Mouse (Mus musculus) embryonic fibroblast, embryonic 13.5 days (primary cell): ENCODE measurements at regions not wholly inside any gene's neighbourhood (a gene's known extent, or its start where the extent isn't known, plus 50 kb on each side); places are given as distances from the start of the nearest gene placed in this dataset.

Source experiments
- H3K27ac ChIP-seq: 2 replicates; pipeline ENCODE4 v1.5.1; 2012; ENCODE audit warnings: low read length, control low read depth, inconsistent platforms; ENCODE audit not compliant: insufficient read depth
- H3K4me1 ChIP-seq: 2 replicates; pipeline ENCODE4 v1.6.1; 2011; ENCODE audit warnings: low read length; ENCODE audit not compliant: control insufficient read depth, insufficient read depth
- H3K4me3 ChIP-seq: 2 replicates; pipeline ENCODE4 v1.5.1; 2011; ENCODE audit warnings: mild to moderate bottlenecking, control low read depth, low read length; ENCODE audit not compliant: insufficient read depth
- CTCF ChIP-seq: IDR thresholded peaks from 2 replicates; pipeline ENCODE4 v1.5.1; 2011; ENCODE audit warnings: mild to moderate bottlenecking, control low read depth, low read length, moderate library complexity, borderline replicate concordance; ENCODE audit not compliant: insufficient read depth
- POLR2A ChIP-seq: IDR thresholded peaks from 2 replicates; pipeline ENCODE4 v1.6.1; 2011; ENCODE audit warnings: low read depth, mild to moderate bottlenecking, control low read depth, low read length, moderate library complexity

DNA sequence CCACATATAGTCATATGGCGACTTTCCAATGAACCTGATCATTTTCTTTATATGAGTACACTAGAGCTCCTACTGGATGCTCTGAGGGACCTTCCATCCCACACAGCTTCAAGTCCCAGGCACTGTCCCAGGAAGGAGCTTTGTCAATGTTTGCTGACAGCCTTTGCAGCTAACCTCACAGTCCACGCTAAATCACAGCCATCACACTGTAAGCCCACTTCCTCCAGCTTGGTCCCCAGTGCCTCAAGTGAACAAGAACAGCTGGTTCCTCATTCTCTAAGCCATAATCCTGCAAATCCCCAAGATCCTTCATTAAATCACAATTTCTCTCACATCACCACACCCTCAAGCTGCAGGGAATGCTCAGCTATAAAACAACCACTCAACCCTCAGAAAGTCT lies 222.6 kb downstream of the Clic5 start:
- H3K4me1 ChIP-seq, result no peaks in the 10 kb centered on the region
- TF ChIP-seq POLR2A, result no peak
- TF ChIP-seq CTCF, result no peak
- no peak overlapping the region for H3K4me3 ChIP-seq
- H3K27ac ChIP-seq, result no peak overlapping the region

DNA sequence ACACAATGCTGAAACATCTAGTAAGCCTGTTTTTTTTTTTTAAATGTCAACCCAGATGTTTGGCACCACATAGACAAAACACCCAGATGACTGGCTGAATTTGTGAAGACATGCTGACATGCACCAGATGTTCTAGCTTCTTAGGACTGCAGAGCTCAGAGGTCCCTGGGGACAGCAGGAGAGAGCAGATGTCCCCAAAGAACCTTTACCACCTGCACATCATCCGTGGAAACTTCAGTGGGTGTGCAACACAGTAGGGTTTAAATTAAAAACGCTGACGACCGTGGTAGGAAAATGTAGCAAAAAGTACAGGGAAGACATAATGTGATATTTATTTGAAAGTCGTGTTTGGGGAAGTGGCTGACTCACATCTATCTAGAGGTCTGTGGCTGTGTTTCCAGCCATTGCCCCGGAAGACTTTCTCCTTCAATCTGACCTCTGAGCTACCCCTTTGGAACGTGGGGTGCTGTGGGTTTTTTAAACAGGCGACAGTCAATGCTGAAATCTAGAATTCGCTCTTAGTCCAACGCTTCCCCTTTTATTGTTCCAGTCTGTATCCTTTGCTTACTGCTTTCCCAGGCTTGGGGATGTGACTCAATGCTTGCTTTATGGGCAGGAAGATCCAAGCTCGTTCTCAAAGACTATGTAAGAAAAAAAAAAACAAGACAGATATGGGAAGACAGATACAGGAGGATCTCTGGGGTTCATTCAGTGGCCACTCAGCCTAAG lies 230.5 kb downstream of the Clic5 start:
- TF ChIP-seq CTCF, result no peak
- Histone ChIP-seq H3K27ac (0 out of 2 replicates have a peak overlapping the region, but pooled peaks have one; percentile 16), H3K4me1 (0 out of 2 replicates have a peak, but pooled peaks cover 2% of the 10 kb centered on the region), H3K4me3 (no peak overlapping the region)

DNA sequence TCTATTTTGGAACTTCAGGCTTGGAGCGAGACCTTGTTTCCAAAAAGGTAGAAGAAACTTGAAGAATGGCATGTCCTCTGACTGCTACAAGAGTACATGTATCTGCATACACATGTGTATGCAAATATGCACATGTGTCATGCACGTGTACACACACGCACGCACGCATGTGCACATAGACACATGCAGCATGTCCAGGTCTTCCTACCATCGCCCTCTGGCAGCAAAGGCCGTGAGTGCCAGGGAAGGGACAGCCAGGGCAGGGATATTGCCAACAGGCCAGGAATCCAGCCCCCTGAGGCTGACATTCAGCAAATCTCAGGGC lies 231.0 kb downstream of the Clic5 start:
- TF ChIP-seq CTCF, result no peak
- no peak for TF ChIP-seq POLR2A
- Histone ChIP-seq H3K4me1 (0 out of 2 replicates have a peak, but pooled peaks cover 2% of the 10 kb centered on the region), H3K27ac (no peak overlapping the region), H3K4me3 (no peak overlapping the region)

DNA sequence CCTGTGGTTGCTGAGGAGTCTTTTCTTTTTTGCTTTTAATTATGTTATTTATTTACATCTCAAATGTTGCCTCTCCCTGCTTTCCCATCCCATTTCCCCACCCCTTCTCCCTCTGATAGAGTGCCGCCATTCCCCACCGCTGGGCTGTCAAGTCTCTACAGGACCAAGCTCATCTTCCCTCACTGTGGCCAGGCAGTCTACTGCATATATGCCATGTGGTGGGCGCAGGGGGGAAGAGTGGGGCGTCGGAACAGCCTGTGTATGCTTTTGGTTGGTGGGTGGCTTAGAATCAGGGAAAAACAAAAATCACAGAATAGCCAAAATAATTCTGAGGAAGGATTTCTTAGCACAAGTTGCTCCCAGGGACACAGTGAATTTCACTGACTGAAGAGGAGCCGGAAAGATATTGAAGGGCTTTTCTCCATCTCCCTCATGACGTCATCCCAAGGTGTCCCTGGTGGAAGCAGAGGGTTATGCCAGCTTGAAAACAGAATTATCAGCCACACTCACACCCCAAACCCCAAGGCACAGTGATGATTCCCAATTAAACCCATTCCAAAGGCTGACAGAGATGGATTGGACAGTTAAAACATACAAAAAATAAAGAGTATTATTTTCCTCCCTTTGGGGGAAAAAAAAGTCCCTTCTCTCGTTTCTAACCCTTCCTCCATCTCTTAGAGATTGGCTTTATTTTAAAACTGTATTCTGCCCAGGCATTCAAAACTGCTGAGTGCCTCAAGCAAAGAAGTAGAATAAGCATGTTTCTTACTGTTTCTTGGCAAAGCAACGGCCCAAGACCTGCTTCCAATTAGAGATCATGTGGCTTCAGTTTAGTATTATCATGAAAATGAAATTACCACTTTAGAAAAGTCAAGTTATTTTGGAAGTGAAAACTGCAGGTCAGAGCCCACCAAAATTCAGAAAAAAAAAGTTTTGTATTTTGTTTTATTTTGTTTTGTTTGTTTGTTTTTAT lies 232.0 kb downstream of the Clic5 start:
- peak overlapping the region; percentile 3; the same call in 1 of the 2 replicates for H3K27ac ChIP-seq
- H3K4me1 ChIP-seq, result 0 out of 2 replicates have a peak, but pooled peaks cover 2% of the 10 kb centered on the region
- H3K4me3 ChIP-seq, result no peak overlapping the region
- TF ChIP-seq CTCF, result no peak

DNA sequence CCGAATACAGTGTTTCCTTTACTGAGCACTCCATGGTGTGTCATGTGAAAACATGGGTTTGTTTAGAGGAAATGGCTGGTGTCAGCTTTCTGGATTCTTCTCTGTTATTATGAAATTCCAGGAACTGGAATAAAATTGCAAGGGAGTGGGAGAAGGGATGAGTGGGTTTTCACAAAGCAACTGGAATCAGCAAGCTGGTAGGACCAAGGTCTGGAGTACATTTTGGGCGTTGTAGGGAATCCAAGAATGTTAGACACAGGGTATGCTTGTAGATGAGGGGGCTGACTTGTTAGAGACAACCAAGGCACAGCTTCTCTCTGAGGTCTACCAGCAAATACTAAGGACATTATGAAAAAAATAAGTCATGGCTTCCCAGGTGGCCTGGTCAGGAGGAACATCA lies 233.8 kb downstream of the Clic5 start:
- H3K4me3 ChIP-seq, result no peak overlapping the region
- H3K4me1 ChIP-seq, result 0 out of 2 replicates have a peak, but pooled peaks cover 2% of the 10 kb centered on the region
- TF ChIP-seq POLR2A, result no peak
- no peak for TF ChIP-seq CTCF
- no peak overlapping the region for H3K27ac ChIP-seq

DNA sequence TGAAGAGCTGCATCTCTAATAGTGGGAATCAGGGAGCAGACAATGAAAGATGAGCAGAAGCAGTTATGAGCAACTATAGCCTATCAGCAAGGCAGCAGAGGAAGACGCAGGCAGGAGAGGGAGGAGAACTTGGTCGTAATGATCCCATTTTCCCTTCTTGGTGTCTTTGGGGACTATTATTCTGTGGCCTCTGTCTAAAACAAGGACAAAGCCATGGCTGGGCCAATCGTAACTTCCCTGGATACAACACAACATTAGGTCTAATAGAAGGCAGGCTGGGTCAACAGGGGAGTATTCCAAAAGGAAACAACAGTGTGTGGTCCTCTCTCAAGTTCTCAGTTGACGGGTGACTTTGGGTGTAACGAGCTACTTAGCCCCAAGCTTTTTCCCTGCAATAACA lies 234.5 kb downstream of the Clic5 start:
- TF ChIP-seq CTCF (no peak), POLR2A (no peak)
- no peak overlapping the region for H3K27ac ChIP-seq
- no peak overlapping the region for H3K4me3 ChIP-seq
- 0 out of 2 replicates have a peak, but pooled peaks cover 2% of the 10 kb centered on the region for H3K4me1 ChIP-seq

DNA sequence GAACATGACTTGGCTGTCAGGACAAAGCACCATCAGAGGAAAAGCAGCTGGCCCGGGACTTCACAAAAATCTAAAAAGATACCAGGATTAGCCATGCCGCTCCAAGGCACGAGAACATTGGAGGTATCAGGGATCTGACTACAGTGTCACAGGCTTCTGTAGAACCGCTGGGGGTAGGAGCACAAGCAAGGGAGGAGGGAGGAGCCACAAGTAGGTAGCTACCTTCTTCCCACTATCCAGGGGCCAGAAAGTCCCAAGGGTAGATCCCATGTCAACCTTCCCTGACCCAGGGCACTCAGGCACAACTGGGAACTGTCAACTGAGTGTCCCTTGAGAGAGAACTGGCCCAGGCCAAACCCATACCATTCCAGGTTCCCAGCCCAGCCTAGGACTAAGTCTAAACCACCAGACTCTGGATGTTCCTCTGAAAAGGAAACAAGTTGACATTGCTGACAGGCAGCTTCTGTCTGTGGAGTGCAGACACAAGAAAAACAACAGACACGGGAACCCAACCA lies 235.1 kb downstream of the Clic5 start:
- 0 out of 2 replicates have a peak, but pooled peaks cover 2% of the 10 kb centered on the region for H3K4me1 ChIP-seq
- no peak overlapping the region for H3K4me3 ChIP-seq
- no peak for TF ChIP-seq POLR2A
- TF ChIP-seq CTCF, result no peak
- no peak overlapping the region for H3K27ac ChIP-seq

DNA sequence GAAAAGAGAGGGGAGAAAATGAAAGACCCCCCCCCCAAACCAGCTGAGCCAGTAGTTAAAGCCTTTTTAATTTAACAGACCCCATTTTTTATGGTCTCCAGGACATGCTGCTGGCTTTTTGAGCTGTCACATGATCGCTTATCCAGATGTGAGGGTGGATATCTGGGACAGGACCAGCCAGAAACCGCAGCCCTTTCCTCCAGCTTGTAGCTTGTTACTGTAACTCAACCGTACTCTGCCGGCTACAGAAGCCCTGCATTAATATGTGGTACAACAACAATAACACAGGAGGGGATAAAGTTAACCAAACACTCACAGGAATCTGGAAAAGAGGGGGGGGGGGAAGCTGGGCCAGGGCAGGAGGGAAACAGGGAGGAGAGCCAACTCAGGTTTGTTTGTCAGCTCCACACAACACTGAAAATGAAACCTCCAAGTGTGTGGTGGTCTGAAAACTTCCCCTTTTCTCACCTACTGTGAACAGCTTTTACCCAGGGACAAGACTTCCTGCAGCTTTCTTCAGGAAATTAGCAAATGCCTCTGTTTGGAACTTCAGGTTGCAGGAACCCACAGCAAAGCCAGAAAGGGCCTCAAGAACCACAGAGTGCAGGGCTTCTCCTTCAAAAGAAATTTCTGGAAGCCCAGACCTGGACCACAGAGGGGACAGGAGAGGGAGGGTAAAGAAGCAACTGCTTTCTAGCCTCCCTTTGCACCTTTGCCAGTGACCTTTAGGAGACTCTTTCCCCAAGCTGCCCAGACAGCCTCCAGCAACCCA lies 244.3 kb downstream of the Clic5 start:
- Histone ChIP-seq H3K27ac (0 out of 2 replicates have a peak overlapping the region, but pooled peaks have one; percentile 17), H3K4me1 (no peaks in the 10 kb centered on the region), H3K4me3 (no peak overlapping the region)
- TF ChIP-seq POLR2A (no peak), CTCF (no peak)

DNA sequence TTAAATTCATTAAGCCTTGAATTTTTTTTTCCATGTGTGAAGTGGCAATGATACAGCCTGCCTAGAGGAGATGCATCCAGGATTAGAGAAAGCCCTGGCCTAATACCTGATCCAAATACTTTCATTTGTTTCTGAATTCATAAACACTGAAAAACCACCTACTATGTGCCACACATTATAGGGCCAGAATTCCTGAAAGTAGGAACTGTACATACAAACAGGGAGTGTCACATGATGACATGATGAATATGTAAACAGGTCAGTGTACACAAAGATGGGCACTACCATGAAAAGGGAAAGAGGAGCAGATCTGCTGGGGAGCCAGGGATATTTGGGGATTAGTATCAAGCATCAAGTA lies 244.9 kb downstream of the Clic5 start:
- TF ChIP-seq CTCF, result no peak
- TF ChIP-seq POLR2A, result no peak
- Histone ChIP-seq H3K4me1 (no peaks in the 10 kb centered on the region), H3K27ac (no peak overlapping the region), H3K4me3 (no peak overlapping the region)
